Mouse (Mus musculus): ENCODE data around the gene Sox4.

Sox4 gene

DNA sequence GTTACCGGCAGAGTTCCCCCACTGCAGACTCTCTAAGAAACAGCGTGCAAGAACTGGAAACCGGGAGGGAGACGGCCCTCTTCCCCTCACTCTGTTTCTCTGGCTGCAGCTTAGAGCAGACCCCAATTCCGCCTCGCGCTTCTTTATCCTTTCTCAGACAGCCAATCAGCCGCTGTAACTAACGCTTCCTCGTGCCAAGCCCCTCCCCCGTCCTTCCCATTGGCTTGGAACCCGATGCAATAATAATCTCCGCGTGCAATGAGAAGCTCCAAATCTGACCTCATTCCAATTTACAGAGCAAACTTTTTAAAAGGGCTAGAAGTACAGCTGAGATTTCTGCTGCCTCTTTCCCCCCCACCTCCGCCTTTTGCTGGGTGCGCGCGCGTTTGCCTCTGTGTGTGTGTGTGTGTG is at the start of gene Sox4:
Sox4 (minus strand) TSS at position 133 of the 411 bp plus-strand sequence.
- peak; percentile 99 for DNase-seq

DNA sequence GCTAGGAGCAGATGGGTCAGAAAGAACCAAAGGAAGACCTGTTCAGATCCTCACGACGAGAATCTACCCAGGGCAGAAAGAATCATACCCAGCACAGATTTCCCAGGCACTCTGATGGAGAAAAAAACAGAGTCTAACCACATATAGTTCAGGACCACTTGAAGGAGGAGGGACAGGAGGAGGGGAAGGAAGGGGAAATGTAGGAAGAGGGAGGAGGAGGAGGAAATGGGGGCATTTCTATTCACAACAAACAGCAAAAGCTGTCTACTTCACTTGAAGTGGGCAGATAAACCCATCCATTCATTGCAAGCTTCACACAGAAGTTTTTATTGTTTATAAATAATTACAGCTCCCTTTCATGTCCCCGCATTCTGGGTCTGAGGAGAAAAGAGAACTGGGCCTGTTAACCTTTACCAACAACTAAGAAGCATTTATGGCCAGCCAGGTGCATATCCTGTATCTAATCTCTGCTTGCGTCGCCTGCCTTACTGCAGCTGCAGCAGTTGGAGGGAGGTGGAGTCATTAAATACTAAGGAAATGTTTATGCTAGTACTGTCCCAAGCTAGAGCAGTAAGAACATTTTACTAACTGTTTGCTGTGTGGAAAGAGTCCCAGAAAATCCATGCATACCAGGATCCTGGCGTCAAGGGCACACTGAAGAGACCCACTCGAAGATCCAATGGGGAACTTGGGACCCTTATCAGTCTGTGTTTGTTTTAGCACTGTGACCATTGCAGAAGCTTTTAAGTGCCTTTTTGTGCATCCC is 38.6 kb upstream of the Sox4 start:
- DNase-seq, result no peak

DNA sequence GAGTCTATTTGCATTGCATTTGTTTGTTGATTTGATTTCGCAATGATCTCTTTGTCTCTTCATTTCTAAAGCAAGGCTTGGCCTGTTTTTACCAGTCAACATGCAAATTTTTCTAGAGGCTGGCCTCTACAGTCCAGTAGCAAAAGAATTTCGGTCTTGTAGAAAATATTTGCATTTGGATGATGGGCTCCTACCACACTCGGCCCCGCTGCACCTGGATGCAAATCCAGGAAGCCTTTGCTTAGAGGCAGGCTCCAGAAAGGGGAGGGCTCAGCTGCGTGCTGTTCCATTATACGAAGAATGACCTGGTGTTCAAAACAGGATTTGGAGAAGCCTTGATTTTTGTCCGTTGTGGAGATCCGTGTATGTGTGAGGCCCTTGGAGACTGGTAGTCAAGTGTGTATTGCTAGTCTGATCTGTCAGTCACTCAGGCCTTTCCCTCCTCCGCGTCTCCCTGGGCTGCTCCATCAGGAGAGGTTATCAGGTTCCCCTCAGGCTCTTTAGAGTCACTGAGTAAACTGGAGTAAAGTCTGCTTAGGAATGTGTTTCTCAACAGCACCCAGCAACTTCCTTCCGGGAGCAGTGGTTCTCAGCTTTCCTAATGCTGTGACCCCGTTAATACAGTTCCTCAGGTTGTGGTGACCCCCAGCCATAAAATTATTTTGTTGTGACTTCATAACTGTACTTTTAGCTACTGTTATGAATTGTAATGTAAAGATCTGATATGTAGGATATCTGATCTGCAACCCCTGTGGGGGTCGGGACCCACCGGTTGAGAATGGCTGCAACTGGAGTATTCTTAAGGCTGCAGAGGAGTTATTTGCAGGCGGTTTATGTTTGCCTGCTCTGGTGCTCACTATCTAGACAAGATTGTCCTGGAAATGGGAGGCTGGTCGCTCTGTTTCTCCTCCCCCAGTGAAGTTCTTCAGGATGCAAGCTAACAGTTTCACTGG is 35.5 kb upstream of the Sox4 start:
- DNase-seq, result no peak

DNA sequence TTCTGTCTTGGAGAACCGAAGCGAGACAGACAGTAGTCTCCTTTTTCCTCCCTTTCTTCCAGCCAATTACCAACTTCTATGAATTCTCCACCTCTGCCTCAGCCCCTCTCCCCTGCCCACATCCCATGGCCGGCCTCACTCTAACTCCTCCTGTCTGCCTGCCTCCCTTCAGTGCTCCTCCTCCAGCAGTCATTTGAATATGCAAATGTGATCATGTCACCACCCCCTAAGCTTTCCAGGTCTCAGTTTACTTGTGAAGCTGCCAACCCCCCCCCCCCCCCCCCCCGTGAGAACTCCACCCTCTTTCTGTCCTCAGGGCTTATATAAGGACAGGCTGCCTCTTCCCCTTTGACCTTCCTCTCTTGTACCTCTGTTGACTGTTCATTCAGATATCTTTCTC is 27.2 kb upstream of the Sox4 start:
- DNase-seq, result no peak

DNA sequence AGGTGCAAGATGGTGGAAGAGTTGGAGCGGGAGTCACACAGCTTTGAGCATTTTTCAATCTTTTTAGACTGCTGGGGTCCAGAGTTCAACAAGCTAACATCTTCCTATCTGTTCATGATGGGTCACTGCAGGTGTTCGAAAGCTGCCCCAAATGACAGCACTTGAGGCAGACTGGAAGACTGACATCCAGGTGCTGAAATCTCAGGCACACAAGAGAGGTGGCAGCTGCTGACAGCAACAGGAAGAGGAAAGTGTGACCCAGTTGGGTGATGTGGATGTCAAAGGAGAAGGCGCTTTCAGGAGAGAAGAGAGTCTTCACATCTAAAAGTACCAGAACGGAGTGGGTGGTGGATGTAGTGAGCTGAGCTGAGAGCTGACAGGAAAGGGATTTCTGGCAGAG is 21.5 kb upstream of the Sox4 start:
- DNase-seq, result no peak

DNA sequence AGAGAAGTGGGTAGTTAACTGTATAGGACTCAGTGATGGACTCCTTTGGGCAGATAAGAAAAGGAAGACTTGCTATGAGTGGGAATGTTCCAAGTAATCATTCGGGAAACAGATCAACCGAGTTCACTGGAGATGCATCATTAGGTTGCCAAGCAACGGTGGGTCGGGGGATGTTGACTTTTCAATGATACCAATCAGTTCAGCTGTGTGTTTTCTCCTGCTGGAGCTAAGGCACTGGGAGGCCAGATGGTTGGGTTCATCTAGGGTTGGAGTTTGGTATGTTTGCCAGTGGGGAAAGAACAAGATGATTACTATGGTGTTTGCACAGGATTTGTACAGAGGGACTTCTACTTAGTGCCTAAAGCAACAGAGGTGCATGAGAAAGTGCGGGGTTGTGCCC is 21.1 kb upstream of the Sox4 start:
- DNase-seq, result peak in 1 of 2 experiments; percentile 21

DNA sequence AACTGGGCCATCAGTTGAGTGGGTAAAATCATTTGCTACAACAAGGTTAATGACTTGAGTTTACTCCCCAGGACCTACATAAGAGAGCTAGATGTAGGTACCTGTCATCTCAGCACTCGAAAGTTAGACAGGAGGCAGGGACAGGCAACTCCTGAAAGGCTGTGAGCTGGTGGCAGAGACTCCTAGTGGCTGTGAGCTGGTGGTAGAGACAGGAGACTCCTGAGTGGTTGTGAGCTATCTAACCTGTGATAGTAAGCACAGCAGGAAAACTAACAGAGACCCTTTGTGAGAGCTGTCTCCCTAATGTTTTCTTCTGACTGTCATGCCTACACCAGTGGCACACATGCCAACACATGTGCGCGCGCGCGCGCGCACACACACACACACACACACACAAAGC is 7.4 kb upstream of the Sox4 start:
- no peak for DNase-seq

DNA sequence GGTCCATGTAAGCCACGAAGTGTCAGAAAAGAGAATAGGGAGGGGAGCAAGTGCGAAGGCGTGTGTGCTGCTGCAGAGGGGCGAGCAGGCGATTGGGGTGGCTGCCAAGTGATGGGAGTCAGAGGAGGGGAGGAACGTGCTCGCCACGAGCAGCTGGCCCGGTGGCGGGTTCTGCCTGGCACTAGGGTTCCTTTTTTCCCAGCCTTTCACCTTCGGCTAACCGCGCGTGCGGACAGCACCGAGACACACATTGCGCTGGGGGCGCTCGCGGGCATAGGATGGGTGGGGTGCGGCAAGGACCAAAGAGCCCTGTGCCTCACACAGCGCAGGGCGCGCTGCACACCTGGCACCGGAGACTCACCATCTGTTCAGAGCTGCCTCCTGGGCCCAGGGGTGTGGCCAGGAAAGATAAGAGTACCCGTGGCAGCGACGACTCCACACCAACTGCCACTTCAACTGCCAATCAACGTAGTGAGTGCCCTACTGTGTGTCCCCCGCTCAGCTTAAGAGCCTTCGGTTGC is 6.0 kb upstream of the Sox4 start:
- peak; percentile 97 to 98 for DNase-seq

DNA sequence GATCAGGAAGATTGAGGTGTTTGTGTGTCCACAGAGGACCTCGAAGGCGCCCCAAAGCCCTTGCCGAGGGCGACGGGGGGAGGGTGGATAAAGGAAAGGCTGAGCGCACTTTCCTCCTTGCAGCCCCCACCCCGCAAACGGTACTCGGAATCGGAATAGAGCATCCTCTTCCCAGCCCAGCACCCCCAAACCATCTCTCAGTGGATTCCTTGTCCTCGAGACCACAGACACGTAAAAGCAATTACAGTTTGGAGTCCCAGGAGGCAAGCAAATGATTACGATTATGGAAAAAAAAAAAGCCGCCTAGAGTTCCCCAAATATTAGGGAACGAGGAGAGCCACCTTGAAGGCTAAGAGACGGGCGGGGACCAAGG is 5.5 kb upstream of the Sox4 start:
- DNase-seq, result no peak

DNA sequence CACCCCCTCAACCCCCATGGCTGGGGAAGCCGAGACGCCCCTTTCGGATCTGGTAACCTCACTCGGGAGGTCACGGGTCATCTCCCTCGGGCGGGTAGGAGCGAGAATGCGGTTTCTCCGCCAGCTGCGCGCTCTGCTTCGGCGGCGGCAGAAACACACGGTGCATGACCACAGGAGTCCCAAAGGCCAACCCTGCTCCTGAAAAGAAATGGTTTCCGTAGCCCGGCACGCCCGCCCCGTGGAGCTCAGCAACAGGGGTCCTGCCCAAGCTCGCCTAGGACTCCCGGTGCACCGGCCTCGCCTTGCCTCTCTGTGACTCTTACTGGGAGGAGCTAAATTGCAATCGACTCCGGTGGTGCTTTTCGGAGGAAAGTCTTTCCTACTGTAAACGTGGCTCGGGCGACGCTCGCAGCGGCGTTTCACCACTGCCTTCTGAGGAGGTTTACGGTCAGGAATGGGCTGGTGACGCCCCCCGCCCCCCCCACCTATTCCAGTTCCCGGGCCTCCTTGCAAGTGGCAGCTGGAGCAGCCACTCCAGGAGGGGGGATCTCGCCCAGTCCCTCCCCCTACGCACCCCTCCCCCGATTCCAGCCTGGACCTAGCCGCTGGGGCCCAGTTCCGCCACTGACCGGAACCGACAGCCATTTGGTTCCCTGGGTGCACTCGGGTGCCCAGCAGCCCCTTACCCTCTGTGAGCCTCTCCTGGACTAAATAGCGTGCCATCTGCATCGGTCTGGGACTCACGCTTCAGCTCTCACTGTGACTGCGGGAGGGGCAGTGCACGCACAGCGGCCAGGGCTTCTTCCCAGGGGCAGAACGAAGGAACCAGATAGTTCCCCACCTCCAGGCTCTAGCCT is 4.9 kb upstream of the Sox4 start:
- peak; percentile 88 to 90 for DNase-seq

DNA sequence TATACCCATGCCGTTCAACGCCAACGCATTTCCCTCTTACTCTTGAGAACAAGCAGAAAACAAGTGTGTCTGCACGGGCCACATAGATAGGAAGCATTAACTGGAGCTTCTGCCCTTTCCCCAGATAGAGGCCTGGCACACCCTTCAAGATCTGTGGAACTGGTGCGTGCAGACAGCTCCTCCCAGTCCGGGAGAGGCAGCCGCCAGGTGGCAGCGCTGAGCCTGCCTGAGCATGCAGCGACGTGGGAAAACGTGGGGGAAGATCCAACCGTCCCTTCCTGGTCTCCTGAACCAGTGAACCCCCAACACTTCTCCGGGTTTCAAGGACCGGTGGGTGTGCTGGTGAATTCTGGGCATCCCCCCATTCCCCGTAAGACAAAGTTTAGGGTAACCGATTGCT is 4.3 kb upstream of the Sox4 start:
- peak; percentile 100 for DNase-seq

DNA sequence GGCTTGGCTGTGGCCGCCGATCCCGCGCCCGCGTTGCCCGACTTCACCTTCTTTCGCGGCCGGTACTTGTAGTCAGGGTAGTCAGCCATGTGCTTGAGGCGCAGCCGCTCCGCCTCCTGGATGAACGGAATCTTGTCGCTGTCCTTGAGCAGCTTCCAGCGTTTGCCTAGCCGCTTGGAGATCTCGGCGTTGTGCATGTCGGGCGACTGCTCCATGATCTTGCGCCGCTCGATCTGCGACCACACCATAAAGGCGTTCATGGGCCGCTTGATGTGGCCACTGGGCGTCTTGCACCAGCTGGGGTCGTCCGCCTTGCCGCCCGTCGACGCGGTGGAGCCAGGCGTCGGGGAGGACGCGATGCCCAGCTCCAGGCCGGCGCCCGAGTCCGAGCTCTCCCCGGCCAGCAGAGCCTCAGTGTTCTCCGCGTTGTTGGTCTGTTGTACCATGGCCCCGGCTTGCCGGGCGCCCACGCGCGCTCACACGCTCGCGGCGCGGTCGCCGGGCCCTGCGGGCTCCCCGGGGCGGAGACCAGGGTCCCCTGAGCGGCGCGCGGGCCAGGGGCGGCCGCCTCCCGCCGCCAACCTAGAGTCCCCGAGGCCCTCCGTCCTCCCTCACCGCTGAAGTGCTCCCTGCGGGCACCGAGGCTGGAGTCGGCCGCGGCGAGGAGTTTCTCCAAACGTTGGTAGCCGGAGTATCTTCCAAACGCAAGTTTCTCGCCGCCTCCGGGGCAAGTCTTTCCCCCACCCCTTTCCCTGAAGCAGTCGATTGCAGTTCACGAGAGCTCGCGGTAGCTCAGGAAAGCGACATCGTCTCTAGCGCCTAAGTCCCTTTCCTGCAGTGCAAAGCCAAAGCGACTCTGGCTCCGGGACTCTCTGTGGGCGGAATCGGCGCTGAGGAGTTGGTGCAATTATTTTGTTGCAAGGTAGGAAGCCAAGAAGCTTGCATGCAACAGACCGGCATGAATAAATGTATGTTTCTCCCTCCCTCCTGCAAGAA is 639 bp downstream of the Sox4 start:
- DNase-seq, result peak; percentile 75 to 79

DNA sequence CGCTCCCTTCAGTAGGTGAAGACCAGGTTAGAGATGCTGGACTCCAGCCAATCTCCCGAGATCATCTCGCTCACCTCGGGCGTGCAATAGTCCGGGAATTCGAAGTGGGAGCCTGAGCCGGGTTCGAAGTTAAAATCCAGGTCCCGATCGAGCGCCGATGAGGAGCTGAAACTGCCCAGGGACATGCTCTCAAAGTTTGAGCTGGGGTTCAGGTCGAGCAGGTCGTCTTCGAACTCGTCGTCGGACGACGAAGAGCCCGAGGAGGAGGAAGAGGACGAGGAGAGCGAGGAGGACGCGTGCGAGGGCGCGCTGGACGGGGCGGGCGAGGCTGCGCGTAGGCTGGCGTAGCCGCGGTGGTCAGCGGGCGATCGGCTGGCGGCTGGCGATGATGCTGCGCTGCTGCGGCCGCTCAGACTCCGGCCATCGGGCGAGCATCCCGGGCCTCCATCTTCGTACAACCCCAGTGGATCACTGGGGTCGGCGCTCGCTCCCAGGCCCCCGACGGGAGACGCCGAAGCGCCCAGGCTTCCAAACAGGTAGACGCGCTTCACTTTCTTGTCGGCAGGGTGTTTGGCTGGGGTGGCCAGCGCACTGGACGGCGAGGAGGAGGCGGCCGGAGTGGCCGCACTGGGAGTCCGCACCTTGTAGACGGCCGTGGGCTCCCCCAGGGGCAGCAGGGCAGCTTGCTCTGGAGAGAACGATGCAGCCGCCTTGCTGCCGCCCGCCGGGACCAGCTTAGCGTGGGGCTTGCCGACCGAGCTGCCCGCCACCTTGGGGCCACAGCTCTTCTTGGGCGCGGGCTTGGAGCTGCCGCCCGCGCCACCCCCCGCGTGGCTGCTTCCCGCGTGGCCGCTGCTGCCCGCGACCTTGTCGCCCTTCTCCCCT is 1.6 kb downstream of the Sox4 start:
- peak; percentile 76 to 80 for DNase-seq

DNA sequence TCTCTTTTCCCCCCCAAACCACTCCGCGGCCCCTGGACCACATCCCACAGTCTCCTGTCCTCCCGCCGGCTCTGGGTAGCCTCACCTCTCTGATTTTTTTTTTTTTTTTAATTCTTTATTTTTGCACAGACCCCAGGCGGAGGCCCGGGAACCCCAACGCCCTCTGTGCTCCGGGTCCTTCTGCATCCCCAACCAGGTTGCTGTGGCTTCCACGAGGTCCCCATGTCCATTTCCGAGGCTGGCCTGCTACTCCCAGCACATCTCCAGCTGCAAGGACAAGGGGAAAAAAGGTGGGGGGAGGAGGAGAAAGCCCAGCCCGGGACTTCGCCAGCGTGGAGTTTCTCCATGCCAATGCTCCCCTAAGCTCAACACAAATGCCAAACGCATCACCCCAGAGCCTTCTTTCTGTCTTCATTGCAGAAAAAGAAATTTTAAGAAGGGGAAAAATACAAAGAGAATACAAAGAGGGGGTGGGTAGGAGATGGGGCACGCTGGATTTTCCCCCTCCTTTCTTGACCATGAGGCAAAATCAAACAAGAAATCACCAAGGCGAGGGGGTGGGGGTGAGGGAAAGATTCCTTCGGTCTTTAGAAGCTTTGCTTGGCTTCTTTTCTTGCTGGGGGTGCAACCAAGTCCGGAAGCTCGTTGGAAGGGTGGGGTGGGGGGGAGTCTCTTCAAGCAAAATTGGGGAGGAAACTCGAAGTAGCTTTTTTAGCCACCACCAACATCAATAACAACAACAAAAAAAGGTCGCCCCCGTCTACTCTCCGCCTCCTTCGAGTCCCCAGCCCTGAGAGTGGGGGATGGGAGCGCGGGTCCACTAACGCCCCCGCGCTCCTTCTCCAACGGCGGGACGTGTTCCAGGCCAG is 2.7 kb downstream of the Sox4 start:
- peak; percentile 87 to 89 for DNase-seq

DNA sequence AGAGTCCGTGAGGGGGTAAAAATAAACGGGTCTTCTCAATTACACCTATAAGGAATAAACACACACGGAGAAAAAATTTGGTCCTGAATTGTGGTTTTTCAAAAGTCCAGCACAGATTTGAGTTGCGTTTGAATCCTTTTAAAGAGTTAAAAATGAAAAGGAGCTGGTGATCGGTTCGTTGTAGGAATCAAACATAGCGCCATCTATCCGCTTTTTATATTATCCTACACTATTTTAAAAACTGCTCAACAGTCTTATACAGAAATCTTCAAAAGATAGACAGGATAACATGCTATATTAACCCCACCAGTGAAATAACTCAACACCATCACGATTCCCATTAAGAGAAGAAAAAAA is 3.3 kb downstream of the Sox4 start:
- DNase-seq, result no peak

DNA sequence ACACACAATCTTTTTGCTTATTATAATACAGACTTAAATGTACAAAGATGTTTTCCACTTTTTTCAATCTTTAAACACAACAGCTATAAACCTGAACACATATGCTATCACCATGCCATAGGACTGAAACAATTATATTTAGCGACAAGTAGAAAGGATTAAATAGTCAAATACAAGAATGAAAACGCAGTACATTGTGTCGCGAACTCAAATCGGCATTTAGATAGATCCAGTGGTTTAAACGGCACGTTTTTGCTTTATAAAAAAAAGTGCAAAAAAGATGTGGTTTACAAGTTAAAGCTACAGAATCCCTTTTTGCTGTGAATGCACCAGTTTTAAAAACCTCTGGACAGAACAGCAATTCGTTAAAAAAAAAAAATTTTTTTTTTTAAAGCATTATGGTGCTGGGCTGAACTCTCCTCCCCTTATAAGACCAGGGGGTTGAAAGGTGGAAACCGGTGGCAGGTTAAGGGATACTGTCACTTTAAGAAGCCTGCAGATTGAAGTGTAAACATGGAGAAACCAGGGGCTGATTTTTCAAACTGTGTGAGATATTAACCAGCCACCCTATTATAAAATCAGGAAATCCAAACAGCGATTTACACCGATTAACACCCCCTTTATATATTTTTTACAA is 4.1 kb downstream of the Sox4 start:
- peak; percentile 36 to 54 for DNase-seq

DNA sequence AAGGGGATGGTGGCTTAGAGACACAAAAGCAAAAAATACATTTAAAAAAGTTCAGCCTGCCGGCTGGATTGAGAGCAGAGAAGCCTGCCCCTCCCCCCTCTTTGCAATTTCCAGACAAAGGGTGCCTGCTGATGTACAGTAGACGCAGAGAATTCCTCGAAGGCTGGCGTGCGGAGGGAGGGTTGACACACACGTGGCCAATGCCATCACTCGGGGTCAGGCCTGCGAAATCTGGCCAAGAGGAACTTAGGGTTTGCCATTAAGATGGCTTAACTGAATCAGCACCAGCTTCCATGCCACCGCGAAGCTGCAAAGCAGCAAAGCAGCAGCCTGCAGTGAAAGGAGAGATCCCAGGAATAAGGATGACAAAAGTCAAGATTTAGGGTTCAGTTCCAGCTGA is 5.0 kb downstream of the Sox4 start:
- peak; percentile 74 to 80 for DNase-seq

DNA sequence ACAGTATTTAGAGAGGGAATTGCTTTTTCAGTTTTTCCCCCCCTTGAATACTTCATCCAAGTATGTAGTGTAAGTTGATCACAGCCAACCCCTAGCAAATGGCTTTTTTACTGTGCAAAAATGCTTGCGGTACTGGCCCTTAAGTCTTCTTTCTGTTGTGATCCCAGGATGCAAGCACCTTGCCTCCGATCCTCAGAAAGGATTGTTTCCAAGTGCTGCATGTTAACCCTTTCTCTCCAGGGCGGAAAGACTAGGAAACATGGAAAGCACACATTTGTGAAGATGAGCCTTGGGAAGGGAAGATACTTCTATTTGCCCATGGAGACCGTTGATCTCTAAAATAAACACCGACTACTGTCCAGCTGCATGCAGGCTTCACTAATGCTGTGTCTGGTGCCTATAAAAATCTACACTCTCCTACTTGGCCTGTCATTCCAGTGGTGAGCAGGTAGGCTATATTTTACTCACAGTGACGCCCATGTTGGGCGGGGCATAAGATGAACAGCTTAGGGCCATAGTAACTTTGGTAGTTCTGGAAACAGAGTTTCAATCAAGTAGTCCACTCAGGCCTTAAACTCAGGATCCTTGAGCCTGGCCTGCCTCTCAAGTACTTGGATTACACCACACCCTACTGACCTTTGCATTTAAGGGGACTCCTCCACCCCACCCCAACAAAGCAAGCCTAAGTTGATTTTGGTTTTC is 5.6 kb downstream of the Sox4 start:
- no peak for DNase-seq

Measured in cerebellum, postnatal 10 days (tissue).